Mouse (Mus musculus) right cerebral cortex, adult 2 months (tissue): ENCODE measurements at regions not wholly inside any gene's neighbourhood (a gene's known extent, or its start where the extent isn't known, plus 50 kb on each side); places are given as distances from the start of the nearest gene placed in this dataset.
A peak's percentile ranks its signal among the peaks of the same experiment; 100 is the strongest.

Experiments
- DNase-seq, 2 experiments: peaks; one replicate each; pipeline ENCODE4 v3.0.0; 2021 to 2022; ENCODE audit warnings: low spot score in 2 of 2

GRCm38 (mm10) chr4:26101881-26102459 is 244.7 kb downstream of the Manea start:
- DNase-seq = no peak

- DNase-seq = peak; percentile 3 to 7
Observed at GRCm38 (mm10) chr4:26070606-26071005, 270.6 kb upstream of the Fut9 start.

- peak in 1 of 2 experiments; percentile 7 for DNase-seq
Observed at GRCm38 (mm10) chr4:26069452-26069851, 269.4 kb upstream of the Fut9 start.
